Mouse (Mus musculus) forebrain, embryonic 16.5 days (tissue): Measurements from ENCODE around the gene Ube2b. TPM values are rescaled to one million over a fixed set of nuclear protein-coding genes. Genes with fewer than 3 reads are reported as not detected.
A peak's percentile ranks its signal among the peaks of the same experiment; 100 is the strongest.

ENCODE experiments used
- ATAC-seq: fragments of 200-750 bp; cut with Nextera tagmentation; 2 replicates; pipeline ENCODE4 v1.8.0; 2017; ENCODE audit warnings: mild to moderate bottlenecking, moderate library complexity
- H3K27ac ChIP-seq: fragments of 300-500 bp; sonication (generic); 2 replicates; pipeline ENCODE4 v1.5.1; 2014; ENCODE audit warnings: low read length, control low read depth
- H3K27me3 ChIP-seq: fragments of 300-500 bp; sonication (generic); replicated peaks from 2 replicates; pipeline ENCODE4 v1.6.1; 2014; ENCODE audit warnings: low read length; ENCODE audit not compliant: control insufficient read depth, insufficient read depth
- H3K36me3 ChIP-seq: fragments of 300-500 bp; sonication (generic); 2 replicates; pipeline ENCODE4 v1.6.1; 2014; ENCODE audit not compliant: control insufficient read depth, insufficient read depth
- H3K4me1 ChIP-seq: fragments of 300-500 bp; sonication (generic); replicated peaks from 2 replicates; pipeline ENCODE4 v1.6.1; 2014; ENCODE audit warnings: low read length; ENCODE audit not compliant: control insufficient read depth, insufficient read depth
- H3K4me2 ChIP-seq: fragments of 300-500 bp; sonication (generic); 2 replicates; pipeline ENCODE4 v1.6.1; 2014; ENCODE audit warnings: mild to moderate bottlenecking, low read length, control low read depth
- H3K4me3 ChIP-seq: fragments of 300-500 bp; sonication (generic); replicated peaks from 2 replicates; pipeline ENCODE4 v1.5.1; 2014; ENCODE audit warnings: mild to moderate bottlenecking, low read length, control low read depth
- H3K9ac ChIP-seq: fragments of 300-500 bp; sonication (generic); replicated peaks from 2 replicates; pipeline ENCODE4 v1.6.1; 2014; ENCODE audit warnings: low read depth, low read length, control low read depth
- H3K9me3 ChIP-seq: fragments of 300-500 bp; sonication (generic); 2 replicates; pipeline ENCODE4 v1.6.1; 2016; ENCODE audit warnings: low read length; ENCODE audit not compliant: control insufficient read depth
- WGBS: fragments of 180-500 bp; shearing (Covaris S2); extraction: QIAGEN DNeasy Blood & Tissue Kit; methylation state at CpG from one replicate; pipeline ENCODE4 v1.1.7; 2014; 5-methylcytosine and 5-hydroxymethylcytosine counted together
- polyA plus RNA-seq: library from polyadenylated mRNA; unstranded; fragments of >200 nt; fragmentation: Nextera tagmentation; extraction: Ambion mirVana; gene quantifications from 2 replicates; pipeline ENCODE4 v1.2.1, GENCODE M21; 2015

Gene Ube2b
- polyA plus RNA-seq, result 279 and 306 TPM in 2 replicates

DNA sequence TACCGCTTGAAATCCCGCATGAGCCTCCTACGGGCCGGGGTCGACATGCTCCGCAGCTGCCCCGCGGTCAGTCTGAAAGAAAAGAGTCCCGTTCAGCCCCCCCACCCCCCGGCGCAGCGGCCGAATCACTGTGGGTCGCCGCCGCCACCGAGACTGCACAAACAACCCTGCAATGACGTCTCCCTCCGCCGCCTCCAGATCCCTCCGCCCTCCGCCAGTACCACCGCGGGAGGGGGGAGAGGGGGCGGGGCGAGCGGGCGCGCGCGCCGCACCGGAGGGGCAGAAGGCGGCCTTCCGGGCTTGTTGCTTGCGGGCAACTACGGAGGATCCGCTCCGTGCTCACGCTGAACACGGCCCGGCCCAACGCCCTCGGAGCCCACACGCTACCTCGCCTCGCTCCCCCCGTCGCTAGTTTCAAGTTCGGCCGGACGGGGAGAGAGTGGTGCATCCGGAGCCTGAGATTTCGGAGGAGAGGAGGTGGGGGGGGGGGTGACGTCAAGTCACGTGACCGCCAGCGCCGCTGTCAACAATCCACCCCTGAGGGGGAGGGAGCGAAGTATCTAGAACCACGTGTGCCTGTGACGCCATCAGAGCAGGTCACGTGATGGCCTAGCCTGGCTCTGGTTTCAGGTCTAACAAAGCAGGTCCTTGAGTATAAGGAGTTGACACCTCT is at the start of gene Ube2b:
Gene Ube2b, minus strand, starts transcription at position 473 of the 673 bp plus-strand sequence.
- Histone ChIP-seq H3K4me1 (peaks cover 36% of the 10 kb centered on the region), H3K9me3 (no peaks in the 10 kb centered on the region), H3K4me3 (peak within 1 kb of the TSS; percentile 97), H3K27ac (peak within 1 kb of the TSS; percentile 93), H3K4me2 (peak within 1 kb of the TSS; percentile 98), H3K9ac (peak within 1 kb of the TSS; percentile 97), H3K27me3 (no peaks in the 10 kb centered on the region), H3K36me3 (peaks cover 10% of the 10 kb centered on the region)
- WGBS, result under 1% methylated on average over 59 of the region's 63 CpGs
- peak; percentile 70 for ATAC-seq

DNA sequence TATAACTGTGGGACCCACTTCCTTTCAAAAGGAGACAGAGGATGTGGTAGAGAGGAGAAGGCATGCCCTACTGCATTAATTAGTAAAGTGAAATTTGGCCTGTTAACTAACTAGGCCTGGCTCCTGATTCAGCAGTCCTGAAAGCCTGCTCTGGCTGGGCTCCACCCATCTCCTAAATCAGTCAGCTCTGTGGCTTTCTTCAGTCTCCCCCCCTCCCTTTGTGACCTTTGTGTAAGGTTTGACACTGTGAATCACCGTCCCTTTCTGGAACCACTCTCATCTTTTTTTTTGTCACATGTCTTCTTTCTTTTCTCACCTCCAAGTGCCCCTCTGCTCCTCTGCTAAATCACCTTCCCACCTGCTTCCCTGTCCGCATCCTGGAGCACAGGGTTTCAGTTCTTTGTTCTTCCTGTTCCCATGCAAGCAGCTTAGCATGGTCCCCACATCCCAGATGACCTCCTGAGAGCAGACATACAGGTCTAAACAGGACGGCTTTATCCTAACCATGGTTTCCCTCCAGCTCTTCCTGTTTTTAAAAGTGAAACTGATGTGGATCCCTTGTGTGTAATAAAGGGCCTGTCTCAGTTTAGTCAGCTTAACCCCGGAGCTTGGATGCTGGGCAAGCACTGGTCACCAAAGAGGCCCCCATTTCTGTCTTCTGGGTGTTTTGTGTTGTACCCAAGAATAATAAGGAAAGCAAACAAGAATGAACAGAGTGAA is 46.0 kb upstream of the Ube2b start:
- no peak overlapping the region for H3K27ac ChIP-seq
- no peak overlapping the region for H3K9ac ChIP-seq
- H3K4me1 ChIP-seq, result no peaks in the 10 kb centered on the region
- 45% methylated on average over 4 of the region's 4 CpGs for WGBS
- H3K27me3 ChIP-seq, result no peaks in the 10 kb centered on the region
- H3K36me3 ChIP-seq, result no peaks in the 10 kb centered on the region
- no peak for ATAC-seq
- no peak overlapping the region for H3K4me3 ChIP-seq
- no peak overlapping the region for H3K4me2 ChIP-seq
- no peaks in the 10 kb centered on the region for H3K9me3 ChIP-seq

DNA sequence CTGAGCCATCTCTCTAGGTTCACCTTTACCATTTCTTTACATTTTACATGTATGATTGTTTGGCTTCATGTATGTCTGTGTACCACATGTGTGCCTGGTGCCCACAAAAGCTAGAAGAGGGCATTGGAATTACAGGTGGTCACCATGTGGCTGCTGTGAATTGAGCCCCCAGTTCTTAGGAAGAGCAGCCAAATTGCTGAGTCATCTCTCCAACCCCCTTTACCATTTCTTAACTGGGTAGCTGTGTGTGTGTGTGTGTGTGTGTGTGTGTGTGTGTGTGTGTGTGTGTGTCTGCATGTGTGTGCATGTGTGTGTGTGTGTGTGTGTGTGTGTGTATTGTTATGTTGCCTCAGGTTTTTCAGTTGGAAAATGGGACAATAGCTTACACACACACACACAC is 43.6 kb upstream of the Ube2b start:
- no peaks in the 10 kb centered on the region for H3K9me3 ChIP-seq
- ATAC-seq, result no peak
- H3K4me2 ChIP-seq, result no peak overlapping the region
- no peak overlapping the region for H3K9ac ChIP-seq
- H3K4me3 ChIP-seq, result no peak overlapping the region
- H3K36me3 ChIP-seq, result no peaks in the 10 kb centered on the region
- no peak overlapping the region for H3K27ac ChIP-seq
- no peaks in the 10 kb centered on the region for H3K4me1 ChIP-seq
- H3K27me3 ChIP-seq, result no peaks in the 10 kb centered on the region

GRCm38 (mm10) chr11:52043224-52043623 is 42.7 kb upstream of the Ube2b start:
- no peak overlapping the region for H3K27ac ChIP-seq
- WGBS, result 87% methylated on average over 3 of the region's 3 CpGs
- no peaks in the 10 kb centered on the region for H3K27me3 ChIP-seq
- H3K4me3 ChIP-seq, result no peak overlapping the region
- H3K9me3 ChIP-seq, result no peaks in the 10 kb centered on the region
- H3K9ac ChIP-seq, result no peak overlapping the region
- no peak for ATAC-seq
- no peaks in the 10 kb centered on the region for H3K4me1 ChIP-seq
- no peaks in the 10 kb centered on the region for H3K36me3 ChIP-seq
- H3K4me2 ChIP-seq, result no peak overlapping the region

- H3K36me3 ChIP-seq, result no peaks in the 10 kb centered on the region
- H3K27me3 ChIP-seq, result no peaks in the 10 kb centered on the region
- H3K4me3 ChIP-seq, result no peak overlapping the region
- H3K9ac ChIP-seq, result no peak overlapping the region
- ATAC-seq, result no peak
- H3K27ac ChIP-seq, result no peak overlapping the region
- WGBS, result 65% methylated on average over 3 of the region's 3 CpGs
- H3K9me3 ChIP-seq, result no peaks in the 10 kb centered on the region
- H3K4me2 ChIP-seq, result no peak overlapping the region
- H3K4me1 ChIP-seq, result no peaks in the 10 kb centered on the region
Observed at GRCm38 (mm10) chr11:52037659-52038058, 37.1 kb upstream of the Ube2b start.

DNA sequence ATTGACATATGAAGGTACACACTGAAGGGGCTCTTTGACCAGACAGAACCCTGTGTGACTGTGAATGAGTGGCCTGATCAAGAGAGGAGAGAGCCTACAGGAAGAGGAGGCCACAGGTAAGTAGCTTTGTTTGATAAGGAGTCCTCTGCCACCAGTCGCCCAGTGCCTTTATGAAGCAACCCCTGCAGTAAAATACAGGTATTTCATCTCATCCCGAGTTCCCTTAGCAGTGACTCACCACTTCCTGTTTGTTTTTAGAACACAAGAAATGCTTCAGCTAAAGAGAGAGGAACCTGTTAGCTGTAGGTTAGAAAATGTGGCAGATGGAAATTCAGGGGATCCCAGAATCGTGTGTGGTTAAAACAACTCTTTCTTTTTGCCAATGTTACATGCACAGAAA is 35.3 kb upstream of the Ube2b start:
- Histone ChIP-seq H3K4me2 (no peak overlapping the region), H3K27me3 (no peaks in the 10 kb centered on the region), H3K9ac (no peak overlapping the region), H3K36me3 (no peaks in the 10 kb centered on the region), H3K4me3 (no peak overlapping the region), H3K27ac (no peak overlapping the region), H3K4me1 (no peaks in the 10 kb centered on the region), H3K9me3 (no peaks in the 10 kb centered on the region)
- no peak for ATAC-seq
- 78% methylated on average over 3 of the region's 3 CpGs for WGBS

DNA sequence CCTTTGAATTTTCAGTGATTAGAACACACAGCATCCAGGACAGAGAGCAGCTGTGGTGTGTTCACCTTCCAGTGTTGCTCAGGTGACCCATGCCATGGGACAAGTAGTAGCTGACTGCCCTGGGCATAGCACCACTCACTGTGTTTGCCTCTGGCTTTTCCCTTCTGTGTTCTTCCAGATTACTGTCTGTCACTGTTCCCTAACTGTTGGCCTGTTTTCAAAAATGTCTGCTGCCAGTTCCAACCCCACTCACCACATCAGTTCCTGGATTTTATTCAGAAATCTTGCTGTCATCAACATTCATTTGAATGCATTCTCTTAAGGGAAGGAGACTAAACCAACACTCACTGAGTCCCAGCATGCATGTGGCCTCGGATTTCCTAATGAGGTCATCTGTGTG is 33.4 kb upstream of the Ube2b start:
- H3K27ac ChIP-seq, result no peak overlapping the region
- H3K4me1 ChIP-seq, result no peaks in the 10 kb centered on the region
- H3K4me2 ChIP-seq, result no peak overlapping the region
- no peak for ATAC-seq
- no peaks in the 10 kb centered on the region for H3K36me3 ChIP-seq
- no peak overlapping the region for H3K4me3 ChIP-seq
- no peaks in the 10 kb centered on the region for H3K27me3 ChIP-seq
- WGBS, result 71% methylated on average over 1 of the region's 1 CpGs
- no peak overlapping the region for H3K9ac ChIP-seq
- H3K9me3 ChIP-seq, result no peaks in the 10 kb centered on the region

GRCm38 (mm10) chr11:52032356-52032755 is 31.8 kb upstream of the Ube2b start:
- no peak overlapping the region for H3K27ac ChIP-seq
- no peaks in the 10 kb centered on the region for H3K27me3 ChIP-seq
- no peaks in the 10 kb centered on the region for H3K9me3 ChIP-seq
- no peak for ATAC-seq
- no peak overlapping the region for H3K4me2 ChIP-seq
- H3K4me1 ChIP-seq, result no peaks in the 10 kb centered on the region
- H3K9ac ChIP-seq, result no peak overlapping the region
- H3K36me3 ChIP-seq, result no peaks in the 10 kb centered on the region
- WGBS, result 82% methylated on average over 8 of the region's 8 CpGs
- H3K4me3 ChIP-seq, result no peak overlapping the region

- WGBS, result 87% methylated on average over 9 of the region's 9 CpGs
- H3K4me3 ChIP-seq, result no peak overlapping the region
- no peaks in the 10 kb centered on the region for H3K4me1 ChIP-seq
- no peak overlapping the region for H3K9ac ChIP-seq
- no peak overlapping the region for H3K27ac ChIP-seq
- no peaks in the 10 kb centered on the region for H3K9me3 ChIP-seq
- no peak overlapping the region for H3K4me2 ChIP-seq
- peaks cover 2% of the 10 kb centered on the region; the same call in 1 of the 2 replicates for H3K36me3 ChIP-seq
- H3K27me3 ChIP-seq, result no peaks in the 10 kb centered on the region
- no peak for ATAC-seq
Observed at GRCm38 (mm10) chr11:52018217-52018616, 17.7 kb upstream of the Ube2b start.
